In genomic region chr2:91291197-91292007, GRCm38 (mm10) we compare ENCODE assay signal across 10 mouse cellular contexts. TPM values are rescaled to one million over a fixed set of nuclear protein-coding genes. Genes with fewer than 3 reads are reported as not detected.
DNase-seq lines count a peak whose midpoint lies in the region; ATAC-seq and TF ChIP-seq lines count a peak whose summit lies in the region.
"Had no signal": no experiment of that assay in that cellular context is flagged by ENCODE, and none has a peak within 500 bp of the region (broad histone marks: within the 10 kb centered on the region; RNA-seq: fewer than 3 reads in every experiment).

No protein-coding gene starts in this region.

- no peak overlapping the region for H3K4me3 ChIP-seq in layer of hippocampus, adult 2 months
- peak overlapping the region; percentile 26 for H3K4me3 ChIP-seq in gastrocnemius, adult 2 months
- H3K4me3 ChIP-seq: heart, embryonic 13.5 days; stomach, embryonic 15.5 days had no signal

- peak overlapping the region; percentile 57; the same call in 1 of the 2 replicates for H3K27ac ChIP-seq in layer of hippocampus, adult 2 months
- peak overlapping the region; percentile 51 for H3K27ac ChIP-seq in gastrocnemius, adult 2 months
- H3K27ac ChIP-seq: heart, embryonic 13.5 days; stomach, embryonic 15.5 days had no signal

- peak in 1 of 2 experiments; percentile 38 for DNase-seq in layer of hippocampus, adult 2 months (ENCODE audit: low spot score in 2 of 2)
- DNase-seq in layer of hippocampus, adult 8-10 months (ENCODE audit: low spot score in 2 of 2), result no peak
- DNase-seq in adrenal gland, postnatal 36 days, result peak; percentile 59 to 77
- DNase-seq in gastrocnemius, adult 2 months, result peak; percentile 84
- DNase-seq in lung, postnatal 25 days (ENCODE audit: low spot score), result peak; percentile 61
- no peak for DNase-seq in urinary bladder, adult 18-20 months (ENCODE audit: low spot score in 2 of 2)

- no peak for TF ChIP-seq CTCF in layer of hippocampus, adult 2 months (conservative IDR thresholded peaks at IDR 0.05)
- TF ChIP-seq CTCF in gastrocnemius, adult 2 months (IDR thresholded peaks at IDR 0.05), result no peak

- ATAC-seq in megakaryocyte progenitor cell, adult 5-6 weeks (replicated peaks; ENCODE audit: poor library complexity), result no peak
- ATAC-seq: activated CD4-positive, CD25-positive, alpha-beta regulatory T cell, adult 4 months had no signal

- intact Hi-C loops in gastrocnemius, adult 2 months (cut with DNase I), result no loop called here

RNA-seq across cellular contexts. Expression of gene Arfgap2, which starts 26.6 kb away (rescaled TPM):
- total RNA-seq in layer of hippocampus, adult 2 months (2021), result 10 to 100 TPM; 75.6 to 81.3 TPM
- total RNA-seq in layer of hippocampus, adult 8-10 months (2022), result 10 to 100 TPM; 75.9 to 81.9 (median 79.1) TPM
- total RNA-seq in adrenal gland, postnatal 36 days (2021), result 10 to 100 TPM; 88.2 to 94.6 TPM
- 100 to 1,000 TPM; 152 to 211 TPM for total RNA-seq in gastrocnemius, adult 2 months (2021)
- total RNA-seq in megakaryocyte progenitor cell, adult 5-6 weeks (2015), result 32.7 and 33.6 TPM in 2 replicates
- total RNA-seq in megakaryocyte progenitor cell, adult 5-6 weeks (2017), result 38.2 and 41.4 TPM in 2 replicates

RNA-seq across cellular contexts. Expression of gene Pacsin3, which starts 35.6 kb away (rescaled TPM):
- total RNA-seq in layer of hippocampus, adult 2 months (2021), result 10 to 100 TPM; 25.6 to 27.6 TPM
- 10 to 100 TPM; 27.1 to 34.4 (median 31.0) TPM for total RNA-seq in layer of hippocampus, adult 8-10 months (2022)
- 100 to 1,000 TPM in 1 of 2 experiments, 10 to 100 TPM in 1; 52.8 to 124 TPM for total RNA-seq in adrenal gland, postnatal 36 days (2021)
- 100 to 1,000 TPM; 375 to 428 TPM for total RNA-seq in gastrocnemius, adult 2 months (2021)
- total RNA-seq in megakaryocyte progenitor cell, adult 5-6 weeks (2015), result not detected in 2 replicates
- not detected in 2 replicates for total RNA-seq in megakaryocyte progenitor cell, adult 5-6 weeks (2017)

RNA-seq across cellular contexts. Expression of gene Ddb2, which starts 54.6 kb away (rescaled TPM):
- 10 to 100 TPM; 12.9 to 13.1 TPM for total RNA-seq in layer of hippocampus, adult 2 months (2021)
- total RNA-seq in layer of hippocampus, adult 8-10 months (2022), result 10 to 100 TPM; 11.2 to 12.4 (median 11.9) TPM
- total RNA-seq in adrenal gland, postnatal 36 days (2021), result 10 to 100 TPM in 1 of 2 experiments, 1 to 10 TPM in 1; 8.8 to 10.5 TPM
- total RNA-seq in gastrocnemius, adult 2 months (2021), result 1 to 10 TPM; 2.6 to 2.8 TPM
- 11.5 and 11.8 TPM in 2 replicates for total RNA-seq in megakaryocyte progenitor cell, adult 5-6 weeks (2015)
- total RNA-seq in megakaryocyte progenitor cell, adult 5-6 weeks (2017), result 7.7 and 10.6 TPM in 2 replicates

Comparison
In these comparisons a context has a peak if more than half of its experiments do, and no peak if none do; other contexts are left out.
1. DNase-seq: peak in adrenal gland, postnatal 36 days (2 of 2), gastrocnemius, adult 2 months (single experiment) and lung, postnatal 25 days (single experiment); none in layer of hippocampus, adult 8-10 months (0 of 2) and urinary bladder, adult 18-20 months (0 of 2).
2. RNA of gene Pacsin3, which starts 35.6 kb away (total RNA-seq): 375 to 428 TPM in gastrocnemius, adult 2 months, 52.8 to 124 TPM in adrenal gland, postnatal 36 days, 27.1 to 34.4 TPM in layer of hippocampus, adult 8-10 months and 25.6 to 27.6 TPM in layer of hippocampus, adult 2 months; not detected in megakaryocyte progenitor cell, adult 5-6 weeks; every median in the first group is over 10 times any median in the second.